Mouse (Mus musculus) urinary bladder, postnatal 4 days (tissue): ENCODE data around the gene Amy2a5.
"Not testable (repeated sequence)": the region's sequence is repeated elsewhere in the genome, so short reads cannot be mapped to it uniquely, and the experiment has no call there.

Experiments
- DNase-seq, 2 experiments: peaks; one replicate each; pipeline ENCODE4 v3.0.0; 2021 to 2022; ENCODE audit warnings: low spot score in 2 of 2

Gene Amy2a5

GRCm38 (mm10) chr3:113258737-113259136 is at the start of gene Amy2a5:
TSS of gene Amy2a5 (minus strand) at chr3:113258837.
- not testable (repeated sequence) for DNase-seq

GRCm38 (mm10) chr3:113291349-113291748 is 32.7 kb upstream of the Amy2a5 start, which contains the start of gene Amy2a4:
TSS of gene Amy2a4 (minus strand) at chr3:113291449.
- not testable (repeated sequence) for DNase-seq

GRCm38 (mm10) chr3:113280285-113280684 is 21.6 kb upstream of the Amy2a5 start:
- DNase-seq = not testable (repeated sequence)

- not testable (repeated sequence) for DNase-seq
These were observed 20.9 kb upstream of the Amy2a5 start for GRCm38 (mm10) chr3:113279586-113279985.

- no peak for DNase-seq
These were observed 31.5 kb downstream of the Amy2a5 start for GRCm38 (mm10) chr3:113227115-113227514.
